Comparison of ENCODE assay signal across 19 mouse cellular contexts in genomic region chr17:83693941-83694340, GRCm38 (mm10).
"Had no signal": no experiment of that assay in that cellular context is flagged by ENCODE, and none has a peak within 500 bp of the region (broad histone marks: within the 10 kb centered on the region; RNA-seq: fewer than 3 reads in every experiment).

No protein-coding gene starts in this region.

- H3K4me2 ChIP-seq: limb, embryonic 13.5 days; liver, embryonic 11.5 days; lung, embryonic 14.5 days; midbrain, embryonic 15.5 days; neural tube, embryonic 13.5 days had no signal

- H3K4me1 ChIP-seq: limb, embryonic 13.5 days; midbrain, embryonic 10.5 days; midbrain, embryonic 15.5 days; neural tube, embryonic 13.5 days had no signal

- H3K27me3 ChIP-seq: limb, embryonic 13.5 days; midbrain, embryonic 15.5 days; neural tube, embryonic 13.5 days had no signal

- H3K4me3 ChIP-seq: layer of hippocampus, adult 2 months; limb, embryonic 13.5 days; midbrain, embryonic 10.5 days; midbrain, embryonic 15.5 days; neural tube, embryonic 13.5 days had no signal

- H3K27ac ChIP-seq: kidney, postnatal 0 days; layer of hippocampus, adult 2 months; limb, embryonic 13.5 days; midbrain, embryonic 10.5 days; midbrain, embryonic 15.5 days; neural tube, embryonic 13.5 days; stomach, postnatal 0 days had no signal

- DNase-seq: kidney, adult 8-10 months; kidney, postnatal 36 days; left cerebral cortex, postnatal 4 days; lung, embryonic 14.5 days; lung, postnatal 10 days; lung, postnatal 4 days; right cerebral cortex, adult 18-20 months; right cerebral cortex, postnatal 25 days; thymus, adult 2 months; thymus, postnatal 36 days had no signal

- H3K9me3 ChIP-seq: midbrain, embryonic 10.5 days; midbrain, embryonic 15.5 days; neural tube, embryonic 13.5 days had no signal

- H3K36me3 ChIP-seq: limb, embryonic 13.5 days; midbrain, embryonic 10.5 days; midbrain, embryonic 15.5 days; neural tube, embryonic 13.5 days had no signal

- H3K9ac ChIP-seq: limb, embryonic 13.5 days; lung, embryonic 14.5 days; midbrain, embryonic 15.5 days; neural tube, embryonic 13.5 days had no signal

- ATAC-seq: intestine, postnatal 0 days; midbrain, embryonic 15.5 days had no signal
